ENCODE assay signal across 8 mouse cellular contexts in genomic region chr16:44643992-44644391, GRCm38 (mm10).
DNase-seq lines count a peak whose midpoint lies in the region; ATAC-seq and TF ChIP-seq lines count a peak whose summit lies in the region.

No protein-coding gene starts in this region.

- no peak overlapping the region for H3K4me3 ChIP-seq in left cerebral cortex, adult 2 months
- no peak overlapping the region for H3K4me3 ChIP-seq in heart, embryonic 10.5 days
- no peak overlapping the region for H3K4me3 ChIP-seq in limb, embryonic 11.5 days (ENCODE audit: low read depth, low read length)
- H3K4me3 ChIP-seq in small intestine, adult 2 months (ENCODE audit: low read depth, low read length) = no peak overlapping the region

- H3K27me3 ChIP-seq in heart, embryonic 10.5 days (ENCODE audit: insufficient read depth, poor library complexity, severe bottlenecking) = no peaks in the 10 kb centered on the region
- no peaks in the 10 kb centered on the region for H3K27me3 ChIP-seq in limb, embryonic 11.5 days (ENCODE audit: control insufficient read depth, insufficient read depth, low read length)
- no peaks in the 10 kb centered on the region for H3K27me3 ChIP-seq in small intestine, adult 2 months (ENCODE audit: control insufficient read depth, insufficient read depth, low read length)

- H3K4me2 ChIP-seq in limb, embryonic 11.5 days (ENCODE audit: low read depth, severe bottlenecking) = no peak overlapping the region

- no peaks in the 10 kb centered on the region for H3K36me3 ChIP-seq in heart, embryonic 10.5 days
- H3K36me3 ChIP-seq in limb, embryonic 11.5 days (ENCODE audit: control insufficient read depth, insufficient read depth, low read length) = no peaks in the 10 kb centered on the region
- H3K36me3 ChIP-seq in small intestine, adult 2 months (ENCODE audit: control insufficient read depth, insufficient read depth, low read length) = no peaks in the 10 kb centered on the region

- TF ChIP-seq POLR2A in small intestine, adult 2 months (IDR thresholded peaks at IDR 0.05; ENCODE audit: low read depth, low read length) = no peak

- intact Hi-C loops in left cerebral cortex, adult 2 months (cut with DNase I) = loop anchor here (1.0 kb wide), 1 partner anchor 159 kb away; no protein-coding TSS in a partner anchor
- intact Hi-C loops in left cerebral cortex, postnatal 4 days (cut with DNase I) = no loop called here

- DNase-seq in left cerebral cortex, adult 2 months (ENCODE audit: extremely low spot score in 1 of 2, low spot score in 2 of 2) = no peak
- no peak for DNase-seq in left cerebral cortex, postnatal 4 days
- DNase-seq in cerebellum, adult 8-10 months = peak; percentile 59
- DNase-seq in heart, embryonic 10.5 days (ENCODE audit: low spot score) = no peak
- peak; percentile 41 for DNase-seq in limb, embryonic 11.5 days (ENCODE audit: low spot score)
- DNase-seq in right cerebral cortex, adult 18-20 months = no peak
- no peak for DNase-seq in frontal cortex, postnatal 10 days (ENCODE audit: low spot score in 2 of 2)

- no peak overlapping the region for H3K27ac ChIP-seq in left cerebral cortex, adult 2 months
- 0 out of 2 replicates have a peak overlapping the region, but pooled peaks have one; percentile 37 for H3K27ac ChIP-seq in heart, embryonic 10.5 days
- H3K27ac ChIP-seq in limb, embryonic 11.5 days (replicated peaks; ENCODE audit: low read depth, low read length) = peak overlapping the region; percentile 32; the same call in 1 of the 2 replicates
- H3K27ac ChIP-seq in small intestine, adult 2 months (ENCODE audit: insufficient read depth, low read depth, low read length) = no peak overlapping the region

- H3K9ac ChIP-seq in limb, embryonic 11.5 days (ENCODE audit: low read length) = no peak overlapping the region

- ATAC-seq in limb, embryonic 11.5 days (ENCODE audit: insufficient number of reproducible peaks, low FRiP score, low TSS enrichment, low read depth) = peak; percentile 6; the same call in 1 of the 2 replicates

- peak; percentile 65 for TF ChIP-seq CTCF in left cerebral cortex, adult 2 months (IDR thresholded peaks at IDR 0.05)
- TF ChIP-seq CTCF in small intestine, adult 2 months (IDR thresholded peaks at IDR 0.05; ENCODE audit: extremely low read depth, insufficient read length, insufficient replicate concordance, low read depth, low read length) = peak; percentile 15; the same call in 1 of the 2 replicates

- 29% methylated on average over 4 of the region's 4 CpGs for WGBS in heart, embryonic 10.5 days
- WGBS in limb, embryonic 11.5 days = 24% methylated on average over 4 of the region's 4 CpGs
- WGBS in small intestine, adult 2 months = 16% methylated on average over 4 of the region's 4 CpGs

- H3K9me3 ChIP-seq in heart, embryonic 10.5 days = no peaks in the 10 kb centered on the region
- H3K9me3 ChIP-seq in limb, embryonic 11.5 days (ENCODE audit: control insufficient read depth, low read length) = no peaks in the 10 kb centered on the region

- 0 out of 2 replicates have a peak, but pooled peaks cover 7% of the 10 kb centered on the region for H3K4me1 ChIP-seq in heart, embryonic 10.5 days
- peaks cover 9% of the 10 kb centered on the region for H3K4me1 ChIP-seq in limb, embryonic 11.5 days (ENCODE audit: control insufficient read depth, insufficient read depth, low read length)
- H3K4me1 ChIP-seq in small intestine, adult 2 months (ENCODE audit: control insufficient read depth, insufficient read depth, insufficient read length, low read length) = no peaks in the 10 kb centered on the region

Comparison
In these comparisons a context has a peak if more than half of its experiments do, and no peak if none do; other contexts are left out.
1. DNase-seq: peak in cerebellum, adult 8-10 months (single experiment) and limb, embryonic 11.5 days (single experiment); none in left cerebral cortex, adult 2 months (0 of 2), left cerebral cortex, postnatal 4 days (single experiment), heart, embryonic 10.5 days (single experiment), right cerebral cortex, adult 18-20 months (single experiment) and frontal cortex, postnatal 10 days (0 of 2).
2. H3K27ac ChIP-seq: peak in heart, embryonic 10.5 days (single experiment) and limb, embryonic 11.5 days (single experiment); none in left cerebral cortex, adult 2 months (single experiment) and small intestine, adult 2 months (single experiment).